Mouse (Mus musculus) MEL (cell line): ENCODE data around the gene Exosc1. TPM values are rescaled to one million over a fixed set of nuclear protein-coding genes. Genes with fewer than 3 reads are reported as not detected.

ENCODE experiments used
- DNase-seq: peaks from one replicate; pipeline ENCODE4 v3.0.0; 2011; ENCODE audit warnings: low read depth, low spot score
- H3K27ac ChIP-seq: 2 replicates; pipeline ENCODE4 v1.5.1; 2012; ENCODE audit warnings: low read depth, mild to moderate bottlenecking, control low read depth, low read length, moderate library complexity; ENCODE audit not compliant: control insufficient read depth
- H3K27me3 ChIP-seq, 2 experiments: fragments of 150-350 bp in 1 of 2; sonication (generic) in 1 of 2; 2 replicates each; pipeline ENCODE4 v1.6.1; 2012; ENCODE audit warnings: low read length in 2 of 2, mild to moderate bottlenecking in 2 of 2, improper control_type of control experiment in 1 of 2, moderate library complexity in 1 of 2; ENCODE audit not compliant: insufficient read depth in 2 of 2, control insufficient read depth in 1 of 2
- H3K36me3 ChIP-seq, 2 experiments: 2 replicates each; pipeline ENCODE4 v1.6.1; 2012 to 2014; ENCODE audit warnings: low read length in 2 of 2, improper control_type of control experiment in 1 of 2, inconsistent platforms in 1 of 2, mild to moderate bottlenecking in 1 of 2; ENCODE audit not compliant: insufficient read depth in 2 of 2, control insufficient read depth in 1 of 2
- H3K4me1 ChIP-seq, 2 experiments: fragments of 150-350 bp in 1 of 2; sonication (generic) in 1 of 2; 2 replicates each; pipeline ENCODE4 v1.6.1; 2012; ENCODE audit warnings: low read length in 2 of 2, improper control_type of control experiment in 1 of 2, mild to moderate bottlenecking in 1 of 2; ENCODE audit not compliant: insufficient read depth in 2 of 2, control insufficient read depth in 1 of 2
- H3K4me3 ChIP-seq, 2 experiments: fragments of 150-350 bp in 1 of 2; sonication (generic) in 1 of 2; 2 replicates each; pipeline ENCODE4 v1.5.1; 2012; ENCODE audit warnings: low read depth in 2 of 2, low read length in 2 of 2, mild to moderate bottlenecking in 2 of 2, moderate library complexity in 2 of 2, control low read depth in 1 of 2, improper control_type of control experiment in 1 of 2; ENCODE audit not compliant: control insufficient read depth in 1 of 2, insufficient read depth in 1 of 2
- H3K79me2 ChIP-seq: 2 replicates; pipeline ENCODE4 v1.6.1; 2012; ENCODE audit warnings: mild to moderate bottlenecking, low read length, moderate library complexity; ENCODE audit not compliant: control insufficient read depth, poor library complexity, insufficient read depth
- H3K9ac ChIP-seq: 2 replicates; pipeline ENCODE4 v1.6.1; 2012; ENCODE audit warnings: low read depth, mild to moderate bottlenecking, control low read depth, low read length, moderate library complexity; ENCODE audit not compliant: control insufficient read depth, poor library complexity, severe bottlenecking
- H3K9me3 ChIP-seq: fragments of 150-350 bp; sonication (generic); replicated peaks from 2 replicates; pipeline ENCODE4 v1.6.1; 2012; ENCODE audit warnings: mild to moderate bottlenecking, low read length, improper control_type of control experiment, moderate library complexity; ENCODE audit not compliant: insufficient read depth
- CTCF ChIP-seq, 3 experiments: IDR thresholded peaks in 2 of 3; conservative IDR thresholded peaks in 1 of 3; 2 replicates each; pipeline ENCODE4 v1.5.1; 2011 to 2012; ENCODE audit warnings: low read length in 3 of 3, low read depth in 2 of 3, mild to moderate bottlenecking in 2 of 3, improper control_type of control experiment in 1 of 3, inconsistent platforms in 1 of 3, mixed read lengths in 1 of 3, moderate library complexity in 1 of 3; ENCODE audit not compliant: control insufficient read depth in 1 of 3, insufficient read depth in 1 of 3, poor library complexity in 1 of 3, severe bottlenecking in 1 of 3
- GATA1 ChIP-seq: IDR thresholded peaks from 2 replicates; pipeline ENCODE4 v1.6.1; 2011; ENCODE audit warnings: low read depth, low read length, improper control_type of control experiment
- MYB ChIP-seq: IDR thresholded peaks from 2 replicates; pipeline ENCODE4 v1.6.1; 2011; ENCODE audit warnings: mild to moderate bottlenecking, low read depth, low read length, improper control_type of control experiment
- NELFE ChIP-seq: IDR thresholded peaks from 2 replicates; pipeline ENCODE4 v1.6.1; 2011; ENCODE audit warnings: low read depth, low read length, improper control_type of control experiment
- POLR2A ChIP-seq, 2 experiments: IDR thresholded peaks; 2 replicates each; pipeline ENCODE4 v1.6.1; 2011 to 2012; ENCODE audit warnings: low read length in 2 of 2, mild to moderate bottlenecking in 2 of 2, control low read depth in 1 of 2, improper control_type of control experiment in 1 of 2, low read depth in 1 of 2, moderate library complexity in 1 of 2; ENCODE audit not compliant: control insufficient read depth in 1 of 2, insufficient read depth in 1 of 2, poor library complexity in 1 of 2
- POLR2AphosphoS5 ChIP-seq: IDR thresholded peaks from 2 replicates; pipeline ENCODE4 v1.6.1; 2012; ENCODE audit warnings: low read depth, borderline replicate concordance, mild to moderate bottlenecking, inconsistent platforms, low read length, moderate library complexity, mixed read lengths
- RAD21 ChIP-seq: IDR thresholded peaks from 2 replicates; pipeline ENCODE4 v1.6.1; 2011; ENCODE audit warnings: mild to moderate bottlenecking, low read depth, low read length, improper control_type of control experiment
- SIN3A ChIP-seq: IDR thresholded peaks from 2 replicates; pipeline ENCODE4 v1.6.1; 2012; ENCODE audit warnings: low read length, improper control_type of control experiment, inconsistent platforms
- SMC3 ChIP-seq: IDR thresholded peaks from 2 replicates; pipeline ENCODE4 v1.6.1; 2011; ENCODE audit warnings: low read depth, low read length, improper control_type of control experiment
- TAL1 ChIP-seq: IDR thresholded peaks from 2 replicates; pipeline ENCODE4 v1.6.1; 2012; ENCODE audit warnings: mild to moderate bottlenecking, inconsistent platforms, low read length, moderate library complexity, mixed read lengths
- TBP ChIP-seq: IDR thresholded peaks from 2 replicates; pipeline ENCODE4 v1.8.0; 2011; ENCODE audit warnings: low read depth, low read length, improper control_type of control experiment
- ZC3H11A ChIP-seq: IDR thresholded peaks from 2 replicates; pipeline ENCODE4 v1.6.1; 2012; ENCODE audit warnings: low read depth, mild to moderate bottlenecking, inconsistent platforms, low read length, improper control_type of control experiment
- ZMIZ1 ChIP-seq: IDR thresholded peaks from 2 replicates; pipeline ENCODE4 v1.6.1; 2012; ENCODE audit warnings: low read depth, mild to moderate bottlenecking, inconsistent platforms, low read length, improper control_type of control experiment, moderate library complexity
- ZNF384 ChIP-seq: IDR thresholded peaks from 2 replicates; pipeline ENCODE4 v1.6.1; 2012; ENCODE audit warnings: low read depth, mild to moderate bottlenecking, inconsistent platforms, low read length, improper control_type of control experiment
- polyA plus RNA-seq, 2 experiments: library from polyadenylated mRNA; stranded (reverse) in 1 of 2; unstranded in 1 of 2; fragments of >175 nt in 1 of 2; fragments of >200 nt in 1 of 2; gene quantifications; 2 replicates each; pipeline versions ENCODE4 v1.2.1 to v1.2.4; 2012; ENCODE audit warnings: low replicate concordance in 2 of 2, low read depth in 1 of 2; ENCODE audit not compliant: insufficient read length in 2 of 2, insufficient read depth in 1 of 2, missing spikeins in 1 of 2
- total RNA-seq: library from RNA; depleted of rRNA; stranded (reverse); fragments of 300-350 nt; gene quantifications from 2 replicates; pipeline ENCODE4 v1.2.3, GENCODE M21; 2012

The Exosc1 gene
- total and polyA plus RNA-seq, 3 experiments, result 118 to 390 (median 162) TPM

DNA sequence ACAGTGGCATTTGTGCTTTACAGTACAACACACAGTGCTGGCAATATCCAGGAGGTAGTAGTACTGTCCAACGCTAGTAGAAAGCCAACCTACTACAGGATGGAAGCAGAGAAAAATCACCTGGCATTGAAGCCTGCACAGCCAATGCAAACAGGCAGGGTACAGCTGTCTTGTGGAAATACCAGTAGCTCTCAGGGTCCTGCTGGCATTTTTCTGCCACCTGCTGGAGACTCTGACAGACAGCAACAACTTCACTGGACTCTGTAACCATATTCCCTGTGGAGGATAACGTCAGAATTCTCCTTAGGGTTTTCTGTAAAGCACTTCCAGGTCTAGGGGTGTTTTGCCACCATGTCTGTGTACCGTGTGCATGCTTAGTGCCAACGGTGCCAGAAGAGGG lies 19.1 kb upstream of the Exosc1 start:
- Histone ChIP-seq H3K27ac (no peak overlapping the region), H3K9ac (no peak overlapping the region), H3K36me3 (peaks cover 0 to 23% of the 10 kb centered on the region in 2 experiments; a peak in 2 of 4 replicates), H3K27me3 (no peaks in the 10 kb centered on the region), H3K9me3 (no peaks in the 10 kb centered on the region), H3K4me1 (no peaks in the 10 kb centered on the region), H3K4me3 (no peak overlapping the region), H3K79me2 (no peaks in the 10 kb centered on the region)
- TF ChIP-seq NELFE (no peak), SMC3 (peak; percentile 75), SIN3A (0 out of 2 replicates have a peak, but pooled peaks have one; percentile 21), GATA1 (no peak), TAL1 (no peak), TBP (no peak), RAD21 (peak; percentile 67), MYB (no peak), POLR2AphosphoS5 (no peak), CTCF (IDR thresholded peaks at IDR 0.05 in 2 of 3, conservative IDR thresholded peaks at IDR 0.05 in 1 of 3; ENCODE audit: control insufficient read depth in 1 of 3, insufficient read depth in 1 of 3, low read depth in 2 of 3, low read length in 3 of 3, poor library complexity in 1 of 3, severe bottlenecking in 1 of 3) (peak; percentile 52 to 78 (median 60)), ZC3H11A (peak; percentile 34; the same call in 1 of the 2 replicates)
- DNase-seq, result peak; percentile 54

DNA sequence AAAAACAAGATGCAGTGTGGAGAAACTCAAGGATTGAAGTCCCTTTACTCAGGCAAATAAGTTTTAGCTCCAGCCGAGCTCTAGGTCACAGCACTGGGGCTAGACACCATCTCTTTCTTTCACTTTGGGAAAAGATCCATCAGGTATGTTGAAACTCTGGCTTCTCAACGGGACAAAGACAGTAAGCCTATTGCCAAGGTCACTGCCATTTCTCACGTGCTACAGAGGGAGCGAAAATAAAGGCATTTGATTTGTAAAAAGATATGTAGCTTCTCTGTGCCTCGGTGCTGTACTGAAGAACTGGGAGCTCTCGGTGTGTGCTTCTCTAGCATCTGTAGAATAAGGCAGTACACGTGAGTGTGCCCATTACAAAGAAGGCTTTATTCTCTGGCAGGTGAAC lies 10.6 kb upstream of the Exosc1 start:
- Histone ChIP-seq H3K79me2 (no peaks in the 10 kb centered on the region), H3K9ac (no peak overlapping the region), H3K27ac (no peak overlapping the region), H3K36me3 (peaks cover 0 to 66% of the 10 kb centered on the region in 2 experiments; a peak in 2 of 4 replicates), H3K27me3 (no peaks in the 10 kb centered on the region), H3K9me3 (no peaks in the 10 kb centered on the region), H3K4me3 (no peak overlapping the region), H3K4me1 (no peaks in the 10 kb centered on the region)
- DNase-seq, result no peak
- TF ChIP-seq POLR2AphosphoS5, result peak; percentile 56; the same call in 1 of the 2 replicates
- no peak for TF ChIP-seq ZNF384
- peak in 1 of 2 experiments; percentile 40; a peak in 1 of 4 replicates for TF ChIP-seq POLR2A (IDR thresholded peaks at IDR 0.05; ENCODE audit: control insufficient read depth in 1 of 2, insufficient read depth in 1 of 2, low read depth in 1 of 2, low read length in 2 of 2, poor library complexity in 1 of 2)
- 0 out of 2 replicates have a peak, but pooled peaks have one; percentile 21 for TF ChIP-seq ZMIZ1

DNA sequence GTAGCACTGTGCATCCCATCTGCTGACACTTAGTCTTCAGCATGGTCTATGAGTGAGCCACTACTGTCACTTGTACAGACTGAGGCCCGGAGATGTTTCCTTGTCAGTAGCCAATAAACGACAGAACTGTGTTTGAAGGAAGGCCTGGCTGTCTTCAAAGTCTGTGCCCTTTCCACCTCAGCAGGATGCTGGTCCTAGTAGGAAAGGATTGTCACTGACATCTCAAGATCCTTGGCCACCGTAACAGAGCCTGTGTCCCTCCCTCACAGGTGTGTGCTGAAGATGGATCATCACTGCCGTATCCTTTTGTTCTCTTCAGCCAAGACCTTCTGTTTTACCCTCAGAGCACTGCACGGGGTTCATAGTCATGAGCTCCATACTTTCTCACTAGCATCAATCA lies 5.3 kb upstream of the Exosc1 start:
- no peak for DNase-seq
- Histone ChIP-seq H3K79me2 (peaks cover 17% of the 10 kb centered on the region), H3K27me3 (no peaks in the 10 kb centered on the region), H3K27ac (no peak overlapping the region), H3K9me3 (no peaks in the 10 kb centered on the region), H3K4me3 (no peak overlapping the region), H3K36me3 (peaks cover 12 to 29% of the 10 kb centered on the region in 2 experiments), H3K9ac (no peak overlapping the region), H3K4me1 (peaks cover 4 to 7% of the 10 kb centered on the region in 2 experiments)
- TF ChIP-seq POLR2A (IDR thresholded peaks at IDR 0.05; ENCODE audit: control insufficient read depth in 1 of 2, insufficient read depth in 1 of 2, low read depth in 1 of 2, low read length in 2 of 2, poor library complexity in 1 of 2) (peak in 1 of 2 experiments; percentile 19; a peak in 1 of 4 replicates), RAD21 (no peak)
